Mouse (Mus musculus): Measurements from ENCODE around the gene Tmem233. TPM values are rescaled to one million over a fixed set of nuclear protein-coding genes. Genes with fewer than 3 reads are reported as not detected.

Gene Tmem233
- polyA plus RNA-seq, 1 experiment: not detected

DNA sequence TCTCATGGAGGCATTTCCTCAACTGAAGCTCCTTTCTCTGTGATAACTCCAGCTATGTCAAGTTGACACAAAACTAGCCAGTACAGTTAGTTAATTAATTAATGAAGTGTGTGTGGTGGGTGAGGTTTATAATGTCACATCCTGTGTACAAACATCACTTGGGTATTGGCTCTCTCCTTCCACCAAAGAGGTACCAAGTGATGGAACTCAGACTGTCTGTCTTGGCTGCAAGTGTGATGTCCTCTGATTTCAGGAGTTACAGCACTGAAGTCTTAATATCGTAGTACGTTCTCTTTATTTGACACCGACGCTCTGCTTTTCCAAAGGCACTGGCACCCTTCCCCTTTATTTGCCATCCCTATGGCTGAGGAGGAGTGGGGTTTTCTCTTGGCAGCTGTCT is 13.4 kb downstream of the Tmem233 start:
- H3K4me3 ChIP-seq (ENCODE audit: insufficient read depth, low read length): no peak overlapping the region
- no peaks in the 10 kb centered on the region for H3K4me1 ChIP-seq (ENCODE audit: control insufficient read depth, insufficient read depth, low read length)
- TF ChIP-seq POLR2A (IDR thresholded peaks at IDR 0.05; ENCODE audit: extremely low read depth, insufficient read depth, low read length) (no peak), CTCF (IDR thresholded peaks at IDR 0.05; ENCODE audit: extremely low read depth, insufficient read depth, low read length) (no peak)
- no peak overlapping the region for H3K27ac ChIP-seq (ENCODE audit: insufficient read depth, low read length)

DNA sequence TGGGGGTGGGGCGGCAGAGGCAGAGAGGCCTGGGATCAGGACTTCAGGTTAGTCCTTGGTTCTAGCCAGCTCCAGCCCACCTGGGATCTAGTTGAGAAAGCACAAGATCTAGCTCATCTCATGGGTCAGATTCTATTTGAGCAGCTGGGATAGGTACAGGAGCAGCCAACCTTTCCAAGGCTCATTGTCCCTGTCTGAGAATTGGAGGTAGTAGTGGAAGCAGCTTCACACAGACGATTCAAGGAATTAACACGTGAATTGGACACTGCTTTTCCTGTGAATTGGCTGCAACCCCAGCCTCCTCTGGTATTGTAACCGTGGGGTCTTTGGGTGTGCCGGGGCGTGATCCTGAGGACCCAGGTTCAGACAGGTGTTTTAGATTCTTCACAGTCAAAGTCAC is 30.2 kb downstream of the Tmem233 start:
- no peak overlapping the region for H3K27ac ChIP-seq (ENCODE audit: insufficient read depth, low read length)
- H3K4me3 ChIP-seq (ENCODE audit: insufficient read depth, low read length): no peak overlapping the region
- H3K4me1 ChIP-seq (ENCODE audit: control insufficient read depth, insufficient read depth, low read length): no peaks in the 10 kb centered on the region
- TF ChIP-seq CTCF (IDR thresholded peaks at IDR 0.05; ENCODE audit: extremely low read depth, insufficient read depth, low read length): no peak
- TF ChIP-seq POLR2A (IDR thresholded peaks at IDR 0.05; ENCODE audit: extremely low read depth, insufficient read depth, low read length): no peak

- Histone ChIP-seq H3K4me3 (ENCODE audit: insufficient read depth, low read length) (no peak overlapping the region), H3K4me1 (ENCODE audit: control insufficient read depth, insufficient read depth, low read length) (no peaks in the 10 kb centered on the region), H3K27ac (ENCODE audit: insufficient read depth, low read length) (no peak overlapping the region)
- TF ChIP-seq POLR2A (IDR thresholded peaks at IDR 0.05; ENCODE audit: extremely low read depth, insufficient read depth, low read length) (no peak), CTCF (IDR thresholded peaks at IDR 0.05; ENCODE audit: extremely low read depth, insufficient read depth, low read length) (no peak)
Observed at GRCm38 (mm10) chr5:116052171-116052570, 30.9 kb downstream of the Tmem233 start.

- Histone ChIP-seq H3K4me3 (ENCODE audit: insufficient read depth, low read length) (no peak overlapping the region), H3K4me1 (ENCODE audit: control insufficient read depth, insufficient read depth, low read length) (no peaks in the 10 kb centered on the region), H3K27ac (ENCODE audit: insufficient read depth, low read length) (no peak overlapping the region)
- no peak for TF ChIP-seq POLR2A (IDR thresholded peaks at IDR 0.05; ENCODE audit: extremely low read depth, insufficient read depth, low read length)
- no peak for TF ChIP-seq CTCF (IDR thresholded peaks at IDR 0.05; ENCODE audit: extremely low read depth, insufficient read depth, low read length)
Observed at GRCm38 (mm10) chr5:116049821-116050220, 33.2 kb downstream of the Tmem233 start.

- TF ChIP-seq POLR2A (IDR thresholded peaks at IDR 0.05; ENCODE audit: extremely low read depth, insufficient read depth, low read length) (no peak), CTCF (IDR thresholded peaks at IDR 0.05; ENCODE audit: extremely low read depth, insufficient read depth, low read length) (no peak)
- no peaks in the 10 kb centered on the region for H3K4me1 ChIP-seq (ENCODE audit: control insufficient read depth, insufficient read depth, low read length)
Observed at GRCm38 (mm10) chr5:116048321-116048720, 34.7 kb downstream of the Tmem233 start.

DNA sequence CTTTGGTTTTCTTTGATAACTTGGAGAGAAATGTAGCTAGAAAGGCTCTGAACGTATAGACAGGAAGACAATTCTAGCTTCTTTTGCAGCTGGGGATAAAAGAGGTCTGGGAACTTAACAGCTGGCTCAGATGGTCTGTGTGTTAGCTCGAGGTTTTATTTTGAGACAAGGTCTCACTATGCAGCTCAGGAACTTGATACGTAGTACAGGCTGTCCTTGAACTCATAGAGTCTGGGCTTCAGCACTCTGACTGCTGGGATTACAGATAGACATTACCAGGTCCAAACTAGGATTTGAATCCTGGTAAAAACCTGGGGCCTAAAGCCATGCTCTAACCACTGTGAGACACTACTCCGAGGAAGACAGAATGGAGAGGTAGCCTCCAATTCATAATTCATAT is 36.8 kb downstream of the Tmem233 start:
- no peak for TF ChIP-seq CTCF (IDR thresholded peaks at IDR 0.05; ENCODE audit: extremely low read depth, insufficient read depth, low read length)
- TF ChIP-seq POLR2A (IDR thresholded peaks at IDR 0.05; ENCODE audit: extremely low read depth, insufficient read depth, low read length): no peak
- H3K27ac ChIP-seq (ENCODE audit: insufficient read depth, low read length): no peak overlapping the region
- no peaks in the 10 kb centered on the region for H3K4me1 ChIP-seq (ENCODE audit: control insufficient read depth, insufficient read depth, low read length)
- no peak overlapping the region for H3K4me3 ChIP-seq (ENCODE audit: insufficient read depth, low read length)

More at GRCm38 (mm10) chr5:116048321-116048720, 34.7 kb downstream of the Tmem233 start:
- Histone ChIP-seq H3K4me3 (ENCODE audit: insufficient read depth, low read length) (no peak overlapping the region), H3K27ac (ENCODE audit: insufficient read depth, low read length) (no peak overlapping the region)

GRCm38 (mm10) chr5:116045581-116045980 is 37.5 kb downstream of the Tmem233 start:
- TF ChIP-seq CTCF (IDR thresholded peaks at IDR 0.05; ENCODE audit: extremely low read depth, insufficient read depth, low read length) (no peak), POLR2A (IDR thresholded peaks at IDR 0.05; ENCODE audit: extremely low read depth, insufficient read depth, low read length) (no peak)
- Histone ChIP-seq H3K4me1 (ENCODE audit: control insufficient read depth, insufficient read depth, low read length) (no peaks in the 10 kb centered on the region), H3K27ac (ENCODE audit: insufficient read depth, low read length) (no peak overlapping the region), H3K4me3 (ENCODE audit: insufficient read depth, low read length) (no peak overlapping the region)

GRCm38 (mm10) chr5:116042241-116042640 is 40.8 kb downstream of the Tmem233 start:
- no peak overlapping the region for H3K4me3 ChIP-seq (ENCODE audit: insufficient read depth, low read length)
- H3K4me1 ChIP-seq (ENCODE audit: control insufficient read depth, insufficient read depth, low read length): no peaks in the 10 kb centered on the region
- no peak for TF ChIP-seq CTCF (IDR thresholded peaks at IDR 0.05; ENCODE audit: extremely low read depth, insufficient read depth, low read length)
- no peak for TF ChIP-seq POLR2A (IDR thresholded peaks at IDR 0.05; ENCODE audit: extremely low read depth, insufficient read depth, low read length)
- no peak overlapping the region for H3K27ac ChIP-seq (ENCODE audit: insufficient read depth, low read length)

- Histone ChIP-seq H3K4me3 (ENCODE audit: insufficient read depth, low read length) (no peak overlapping the region), H3K4me1 (ENCODE audit: control insufficient read depth, insufficient read depth, low read length) (no peaks in the 10 kb centered on the region), H3K27ac (ENCODE audit: insufficient read depth, low read length) (no peak overlapping the region)
- TF ChIP-seq CTCF (IDR thresholded peaks at IDR 0.05; ENCODE audit: extremely low read depth, insufficient read depth, low read length): no peak
Observed at GRCm38 (mm10) chr5:116039706-116040105, 43.3 kb downstream of the Tmem233 start.

DNA sequence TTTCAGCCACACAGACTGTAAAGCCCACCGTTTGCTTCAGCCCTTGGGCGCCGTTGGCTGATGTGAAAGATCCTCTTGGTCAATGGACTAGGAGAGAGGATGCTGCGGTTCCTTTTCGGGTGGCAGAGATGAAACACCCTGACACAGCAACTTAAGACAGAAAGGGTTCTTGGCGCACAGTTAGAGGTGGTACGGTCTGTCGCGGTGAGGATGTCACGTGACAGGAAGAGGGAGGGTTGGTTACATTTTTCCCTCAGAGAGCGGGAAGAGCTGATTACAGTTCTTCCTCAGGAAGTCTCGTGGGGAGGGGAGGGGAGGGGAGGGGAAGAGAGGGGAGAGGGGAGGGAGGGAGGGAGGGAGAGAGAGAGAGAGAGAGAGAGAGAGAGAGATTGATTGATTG is 45.3 kb downstream of the Tmem233 start:
- Histone ChIP-seq H3K27ac (ENCODE audit: insufficient read depth, low read length) (no peak overlapping the region), H3K4me3 (ENCODE audit: insufficient read depth, low read length) (no peak overlapping the region), H3K4me1 (ENCODE audit: control insufficient read depth, insufficient read depth, low read length) (no peaks in the 10 kb centered on the region)
- TF ChIP-seq POLR2A (IDR thresholded peaks at IDR 0.05; ENCODE audit: extremely low read depth, insufficient read depth, low read length): no peak
- TF ChIP-seq CTCF (IDR thresholded peaks at IDR 0.05; ENCODE audit: extremely low read depth, insufficient read depth, low read length): no peak

DNA sequence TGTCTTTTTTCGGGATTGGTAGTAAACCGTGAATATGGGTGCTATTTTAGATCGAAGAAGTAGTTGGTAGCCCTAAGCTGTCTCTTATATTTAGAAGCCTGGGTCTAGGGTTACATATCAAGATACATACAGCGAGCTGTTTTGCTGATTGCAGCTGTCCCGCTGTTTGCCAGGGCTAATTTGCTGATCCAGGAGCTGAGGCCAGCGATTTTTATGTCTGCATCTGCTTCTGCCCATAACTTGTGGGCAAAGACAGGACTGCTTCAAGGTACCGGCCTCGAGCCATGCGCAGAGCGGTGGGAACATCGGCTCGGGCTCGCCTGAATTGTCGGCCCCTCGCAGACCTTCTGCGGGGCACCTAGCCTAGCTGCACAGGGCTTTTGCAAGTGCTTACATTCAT is 46.6 kb downstream of the Tmem233 start:
- no peaks in the 10 kb centered on the region for H3K4me1 ChIP-seq (ENCODE audit: control insufficient read depth, insufficient read depth, low read length)
- no peak overlapping the region for H3K4me3 ChIP-seq (ENCODE audit: insufficient read depth, low read length)
- TF ChIP-seq CTCF (IDR thresholded peaks at IDR 0.05; ENCODE audit: extremely low read depth, insufficient read depth, low read length) (no peak), POLR2A (IDR thresholded peaks at IDR 0.05; ENCODE audit: extremely low read depth, insufficient read depth, low read length) (no peak)
- no peak overlapping the region for H3K27ac ChIP-seq (ENCODE audit: insufficient read depth, low read length)
